Mouse (Mus musculus): Measurements from ENCODE around the gene Wnk1.

GRCm38 (mm10) chr6:120023746-120024145 is 14.7 kb downstream of the Wnk1 start:
- no peak for TF ChIP-seq POLR2AphosphoS5 (IDR thresholded peaks at IDR 0.05; ENCODE audit: insufficient replicate concordance, low read depth, low read length)
- TF ChIP-seq CTCF (IDR thresholded peaks at IDR 0.05; ENCODE audit: low read depth, low read length) = no peak
- no peak for TF ChIP-seq TAL1 (conservative IDR thresholded peaks at IDR 0.05; ENCODE audit: low read depth, low read length)
- TF ChIP-seq GATA1 (IDR thresholded peaks at IDR 0.05; ENCODE audit: borderline replicate concordance, low read length) = no peak
- no peak for TF ChIP-seq GATA2 (IDR thresholded peaks at IDR 0.05; ENCODE audit: borderline replicate concordance, low read depth, low read length)

Measured in G1E (cell line).